Mouse (Mus musculus): ENCODE measurements around the gene Ncor1.
A peak's percentile ranks its signal among the peaks of the same experiment; 100 is the strongest.

The Ncor1 gene

GRCm38 (mm10) chr11:62458276-62458724 lies at the start of gene Ncor1, which contains the start of gene Pigl:
Gene Ncor1 (minus strand): TSS chr11:62458541.
Gene Pigl (plus strand): TSS chr11:62458460.
- peak; percentile 77 for DNase-seq (ENCODE audit: low read depth, low spot score)
- Histone ChIP-seq H3K27me3 (ENCODE audit: control insufficient read depth, insufficient read depth, low read length, poor library complexity, severe bottlenecking) (no peaks in the 10 kb centered on the region), H3K36me3 (ENCODE audit: control insufficient read depth, insufficient read depth, low read length, poor library complexity, severe bottlenecking) (no peaks in the 10 kb centered on the region)

GRCm38 (mm10) chr11:62507683-62508082 lies 49.3 kb upstream of the Ncor1 start:
- Histone ChIP-seq H3K27me3 (ENCODE audit: control insufficient read depth, insufficient read depth, low read length, poor library complexity, severe bottlenecking) (no peaks in the 10 kb centered on the region), H3K36me3 (ENCODE audit: control insufficient read depth, insufficient read depth, low read length, poor library complexity, severe bottlenecking) (no peaks in the 10 kb centered on the region)
- DNase-seq (ENCODE audit: low read depth, low spot score), result no peak

DNA sequence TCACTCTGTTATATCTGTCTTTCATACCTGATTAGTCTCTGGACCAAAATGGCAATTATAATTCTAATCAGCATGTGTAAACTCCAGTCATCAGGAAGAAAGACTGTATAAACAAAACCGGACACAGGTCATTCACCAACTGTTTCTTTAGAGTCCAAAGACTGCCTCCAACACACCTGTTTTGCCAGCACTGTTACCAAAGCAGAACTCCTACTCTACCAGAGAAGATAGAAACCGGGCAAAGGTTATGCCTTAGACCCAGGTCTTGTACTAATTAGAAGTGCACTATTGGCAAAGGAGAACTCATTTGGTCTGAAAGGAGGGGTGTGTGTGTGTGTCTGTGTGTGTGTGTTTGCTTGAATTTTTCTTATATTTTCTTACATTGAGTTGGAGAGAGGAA lies 42.2 kb upstream of the Ncor1 start:
- no peak for DNase-seq (ENCODE audit: low read depth, low spot score)
- Histone ChIP-seq H3K27me3 (ENCODE audit: control insufficient read depth, insufficient read depth, low read length, poor library complexity, severe bottlenecking) (no peaks in the 10 kb centered on the region), H3K36me3 (ENCODE audit: control insufficient read depth, insufficient read depth, low read length, poor library complexity, severe bottlenecking) (no peaks in the 10 kb centered on the region)

GRCm38 (mm10) chr11:62498802-62499201 lies 40.5 kb upstream of the Ncor1 start:
- Histone ChIP-seq H3K27me3 (ENCODE audit: control insufficient read depth, insufficient read depth, low read length, poor library complexity, severe bottlenecking) (no peaks in the 10 kb centered on the region), H3K36me3 (ENCODE audit: control insufficient read depth, insufficient read depth, low read length, poor library complexity, severe bottlenecking) (no peaks in the 10 kb centered on the region)
- DNase-seq (ENCODE audit: low read depth, low spot score), result no peak

DNA sequence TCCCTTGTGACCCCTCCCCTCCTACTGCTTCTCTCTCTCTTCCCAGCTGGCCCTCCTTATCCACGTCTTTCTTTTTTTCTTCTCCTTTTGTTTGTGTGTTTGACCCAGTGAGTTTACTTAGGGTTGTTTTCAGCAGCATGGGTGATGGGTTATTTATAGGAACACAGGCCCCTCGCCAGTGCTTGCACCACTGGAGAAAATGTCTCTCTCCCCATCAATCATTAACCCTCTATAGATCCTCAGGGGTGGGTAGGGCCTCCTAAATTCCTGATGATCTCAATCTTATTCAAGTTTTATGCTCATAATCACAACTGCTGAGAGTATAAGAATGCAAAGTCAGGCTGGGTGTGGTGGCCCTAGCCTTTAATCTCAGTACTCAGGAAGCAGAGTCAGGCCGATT lies 38.8 kb upstream of the Ncor1 start:
- no peak for DNase-seq (ENCODE audit: low read depth, low spot score)
- 0 out of 2 replicates have a peak, but pooled peaks cover 1% of the 10 kb centered on the region for H3K36me3 ChIP-seq (ENCODE audit: control insufficient read depth, insufficient read depth, low read length, poor library complexity, severe bottlenecking)
- no peaks in the 10 kb centered on the region for H3K27me3 ChIP-seq (ENCODE audit: control insufficient read depth, insufficient read depth, low read length, poor library complexity, severe bottlenecking)

DNA sequence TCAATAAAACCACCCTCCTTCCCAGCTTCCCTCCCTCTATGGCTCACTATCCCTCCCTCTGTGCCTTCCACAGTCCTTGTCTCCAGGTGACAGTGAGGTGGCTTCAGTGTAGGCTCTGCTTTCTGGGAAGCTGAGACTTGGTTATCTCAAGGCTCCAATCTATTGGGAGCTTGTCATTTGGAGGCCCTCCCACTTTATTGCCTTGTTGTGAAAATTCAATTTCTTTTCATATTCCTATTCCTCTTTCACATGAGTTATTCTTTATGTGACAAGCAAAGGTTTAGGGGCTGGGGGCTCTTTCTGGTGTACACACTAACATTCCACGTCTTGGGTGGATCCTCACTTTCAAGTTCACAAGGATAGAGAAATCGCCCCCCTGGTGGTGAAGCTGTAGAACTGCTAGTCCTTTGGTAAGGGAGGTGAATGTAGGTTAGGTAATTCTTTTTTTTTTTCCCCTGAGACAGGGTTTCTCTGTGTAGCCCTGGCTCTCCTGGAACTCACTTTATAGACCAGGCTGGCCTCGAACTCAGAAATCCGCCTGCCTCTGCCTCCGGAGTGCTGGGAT lies 37.9 kb upstream of the Ncor1 start:
- H3K27me3 ChIP-seq (ENCODE audit: control insufficient read depth, insufficient read depth, low read length, poor library complexity, severe bottlenecking), result no peaks in the 10 kb centered on the region
- 0 out of 2 replicates have a peak, but pooled peaks cover 1% of the 10 kb centered on the region for H3K36me3 ChIP-seq (ENCODE audit: control insufficient read depth, insufficient read depth, low read length, poor library complexity, severe bottlenecking)
- DNase-seq (ENCODE audit: low read depth, low spot score), result peak; percentile 66

DNA sequence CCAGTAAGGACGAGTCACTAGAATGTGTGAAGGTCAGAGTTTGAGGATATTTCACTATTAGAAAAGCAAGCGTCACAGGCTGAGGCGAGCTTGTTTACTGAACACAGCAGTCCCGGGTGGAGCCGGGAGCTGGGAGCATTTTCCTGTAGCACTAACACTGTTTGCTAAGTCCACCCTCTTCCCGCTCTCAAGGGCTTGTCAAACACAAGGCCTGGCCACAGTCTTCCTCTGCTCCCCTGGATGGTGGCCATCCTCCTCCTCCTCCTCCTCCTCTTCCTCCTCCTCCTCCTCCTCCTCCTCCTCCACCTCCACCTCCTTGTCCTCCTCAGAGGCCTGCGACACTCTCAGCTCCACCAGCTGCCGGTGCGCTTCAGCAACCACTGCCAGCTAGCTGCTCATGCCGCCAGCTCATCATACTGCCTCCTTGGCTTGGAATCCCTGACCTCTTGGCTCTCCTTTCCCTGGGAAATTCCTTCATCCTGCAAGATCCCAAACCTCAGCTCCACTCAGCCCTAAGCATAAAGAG lies 37.0 kb upstream of the Ncor1 start:
- DNase-seq (ENCODE audit: low read depth, low spot score), result no peak

DNA sequence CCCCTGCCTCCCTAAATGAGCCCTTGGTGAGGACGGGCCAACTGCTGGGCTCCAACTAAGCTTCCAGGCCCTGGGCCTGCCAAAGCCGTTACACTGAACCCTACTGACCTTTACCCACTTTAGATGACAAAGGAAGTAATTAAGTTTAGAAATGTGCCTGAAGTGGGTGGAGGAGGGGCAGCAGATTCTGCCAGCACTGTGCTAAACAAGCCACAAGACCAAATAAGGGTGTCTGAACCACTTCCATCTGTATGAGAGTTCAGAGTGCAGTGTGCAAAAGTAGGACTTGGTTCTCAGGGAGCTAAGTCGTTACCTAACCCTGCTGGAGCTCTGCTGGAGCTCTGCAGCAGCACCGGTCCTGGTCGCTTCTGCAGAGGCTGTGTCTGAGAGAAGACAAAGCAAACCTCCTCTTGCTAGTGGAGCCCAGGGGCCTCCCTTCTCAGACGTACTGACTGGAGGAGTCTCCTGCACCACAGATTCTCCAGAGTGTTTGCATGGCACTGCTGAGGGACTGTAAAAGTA lies 36.5 kb upstream of the Ncor1 start:
- DNase-seq (ENCODE audit: low read depth, low spot score), result no peak
- Histone ChIP-seq H3K36me3 (ENCODE audit: control insufficient read depth, insufficient read depth, low read length, poor library complexity, severe bottlenecking) (peaks cover 1% of the 10 kb centered on the region; the same call in 1 of the 2 replicates), H3K27me3 (ENCODE audit: control insufficient read depth, insufficient read depth, low read length, poor library complexity, severe bottlenecking) (no peaks in the 10 kb centered on the region)

More for the DNA sequence above, 37.0 kb upstream of the Ncor1 start:
- Histone ChIP-seq H3K27me3 (ENCODE audit: control insufficient read depth, insufficient read depth, low read length, poor library complexity, severe bottlenecking) (no peaks in the 10 kb centered on the region), H3K36me3 (ENCODE audit: control insufficient read depth, insufficient read depth, low read length, poor library complexity, severe bottlenecking) (peaks cover 1% of the 10 kb centered on the region; the same call in 1 of the 2 replicates)

- DNase-seq (ENCODE audit: low read depth, low spot score), result no peak
- no peaks in the 10 kb centered on the region for H3K27me3 ChIP-seq (ENCODE audit: control insufficient read depth, insufficient read depth, low read length, poor library complexity, severe bottlenecking)
Observed at GRCm38 (mm10) chr11:62493701-62494100, 35.4 kb upstream of the Ncor1 start.

DNA sequence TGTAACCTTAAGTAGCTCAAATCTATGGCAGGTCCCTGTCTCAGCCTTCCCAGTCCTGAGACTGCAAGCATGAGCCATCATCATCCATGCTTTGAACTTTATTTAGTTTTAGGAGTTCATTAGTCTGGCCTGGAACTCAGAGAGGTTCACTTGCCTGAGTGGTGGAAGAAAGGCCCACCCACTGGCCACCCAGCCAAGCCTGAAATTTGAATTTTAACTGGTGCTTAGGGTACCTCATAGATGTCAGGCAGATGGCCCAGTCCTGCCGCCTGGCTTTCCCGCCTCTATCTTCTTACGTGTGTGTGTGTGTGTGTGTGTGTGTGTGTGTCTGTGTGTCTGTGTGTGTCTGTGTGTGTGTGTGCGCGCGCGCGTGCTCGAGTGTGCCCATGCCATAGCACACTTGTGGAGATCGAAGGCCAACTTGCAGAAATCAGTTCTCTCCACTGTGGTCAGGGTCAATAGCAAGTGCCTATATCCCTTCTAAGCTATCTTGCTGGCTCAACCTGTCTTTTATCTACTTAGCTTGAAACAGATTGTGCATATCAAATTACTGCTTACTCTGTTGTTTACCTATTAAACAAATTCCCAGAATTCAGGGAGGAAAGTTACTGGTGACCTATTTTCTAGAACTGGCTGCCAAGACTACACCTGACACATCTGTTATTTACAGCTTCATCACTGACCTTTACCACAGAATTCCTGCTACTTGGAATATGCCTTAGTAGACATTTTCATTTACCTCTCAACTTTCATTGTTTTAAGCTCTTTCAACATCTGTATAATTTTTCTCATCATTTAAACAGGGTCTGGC lies 29.4 kb upstream of the Ncor1 start:
- no peak for DNase-seq (ENCODE audit: low read depth, low spot score)
- no peaks in the 10 kb centered on the region for H3K27me3 ChIP-seq (ENCODE audit: control insufficient read depth, insufficient read depth, low read length, poor library complexity, severe bottlenecking)

More at GRCm38 (mm10) chr11:62493701-62494100, 35.4 kb upstream of the Ncor1 start:
- peaks cover 1% of the 10 kb centered on the region; the same call in 1 of the 2 replicates for H3K36me3 ChIP-seq (ENCODE audit: control insufficient read depth, insufficient read depth, low read length, poor library complexity, severe bottlenecking)

DNA sequence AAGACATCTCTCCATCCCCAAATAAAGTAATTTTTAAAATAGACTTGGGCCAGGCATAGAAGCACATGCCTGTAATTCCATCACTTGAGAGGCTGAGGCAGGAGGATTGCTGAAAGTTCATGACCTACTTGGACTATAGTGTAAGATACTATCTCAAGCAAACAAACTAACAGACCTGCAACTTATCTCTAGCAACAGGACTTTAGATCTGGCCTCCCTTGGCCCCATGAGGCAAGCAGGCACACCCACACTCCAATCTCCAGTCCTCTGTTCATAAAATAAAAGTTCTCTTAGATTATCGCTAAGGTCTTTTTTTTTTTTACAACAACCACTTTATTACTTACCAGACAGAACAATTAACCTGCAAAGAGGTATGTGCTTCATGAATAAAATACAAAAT lies 28.6 kb upstream of the Ncor1 start:
- DNase-seq (ENCODE audit: low read depth, low spot score), result no peak
- Histone ChIP-seq H3K36me3 (ENCODE audit: control insufficient read depth, insufficient read depth, low read length, poor library complexity, severe bottlenecking) (no peaks in the 10 kb centered on the region; the same call in 1 of the 2 replicates), H3K27me3 (ENCODE audit: control insufficient read depth, insufficient read depth, low read length, poor library complexity, severe bottlenecking) (no peaks in the 10 kb centered on the region)

More for the DNA sequence above, 29.4 kb upstream of the Ncor1 start:
- no peaks in the 10 kb centered on the region; the same call in 1 of the 2 replicates for H3K36me3 ChIP-seq (ENCODE audit: control insufficient read depth, insufficient read depth, low read length, poor library complexity, severe bottlenecking)

GRCm38 (mm10) chr11:62479581-62479980 lies 21.2 kb upstream of the Ncor1 start:
- no peaks in the 10 kb centered on the region for H3K27me3 ChIP-seq (ENCODE audit: control insufficient read depth, insufficient read depth, low read length, poor library complexity, severe bottlenecking)
- H3K36me3 ChIP-seq (ENCODE audit: control insufficient read depth, insufficient read depth, low read length, poor library complexity, severe bottlenecking), result no peaks in the 10 kb centered on the region
- DNase-seq (ENCODE audit: low read depth, low spot score), result no peak

DNA sequence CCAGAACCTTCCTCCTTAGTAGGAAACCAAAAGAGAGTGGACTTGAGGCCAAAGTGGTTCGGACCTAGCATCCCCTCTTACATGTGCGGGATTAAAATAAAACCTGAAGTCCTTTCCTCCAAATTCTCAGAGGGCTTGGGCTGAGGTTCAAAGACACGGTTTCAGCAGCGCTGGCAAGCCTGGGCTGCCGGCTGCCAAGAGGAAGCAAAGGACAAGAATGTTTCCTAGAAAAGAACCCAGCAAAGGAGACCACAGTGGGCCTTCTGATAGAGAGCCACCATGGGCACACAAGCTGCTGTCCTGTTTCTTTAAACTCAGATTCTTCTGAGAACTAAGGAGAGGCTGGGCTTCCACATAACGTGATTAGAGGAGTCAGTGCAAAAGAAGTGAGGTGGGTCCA lies 20.6 kb upstream of the Ncor1 start:
- Histone ChIP-seq H3K36me3 (ENCODE audit: control insufficient read depth, insufficient read depth, low read length, poor library complexity, severe bottlenecking) (no peaks in the 10 kb centered on the region), H3K27me3 (ENCODE audit: control insufficient read depth, insufficient read depth, low read length, poor library complexity, severe bottlenecking) (no peaks in the 10 kb centered on the region)
- DNase-seq (ENCODE audit: low read depth, low spot score), result no peak

GRCm38 (mm10) chr11:62476156-62476555 lies 17.8 kb upstream of the Ncor1 start:
- no peak for DNase-seq (ENCODE audit: low read depth, low spot score)
- Histone ChIP-seq H3K36me3 (ENCODE audit: control insufficient read depth, insufficient read depth, low read length, poor library complexity, severe bottlenecking) (no peaks in the 10 kb centered on the region), H3K27me3 (ENCODE audit: control insufficient read depth, insufficient read depth, low read length, poor library complexity, severe bottlenecking) (no peaks in the 10 kb centered on the region)

DNA sequence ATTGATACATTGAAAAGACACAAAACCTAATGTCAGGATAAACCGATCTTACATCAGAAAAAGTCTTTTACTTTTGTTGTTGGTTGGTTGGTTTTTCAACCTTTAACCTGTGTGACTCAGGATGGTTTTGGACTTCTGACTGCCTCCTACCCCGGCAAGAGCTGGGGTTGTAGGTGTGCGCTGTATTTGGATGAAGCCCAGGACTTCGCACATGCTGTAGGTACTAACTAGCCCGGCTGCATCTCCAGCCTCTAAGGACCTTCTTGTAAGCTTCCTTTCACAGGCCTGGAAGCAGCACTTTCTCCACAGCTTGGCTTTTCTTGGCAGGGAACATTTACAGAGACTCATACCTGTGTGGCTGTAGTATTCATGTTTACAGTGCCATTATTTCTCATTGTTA lies 15.2 kb upstream of the Ncor1 start:
- DNase-seq (ENCODE audit: low read depth, low spot score), result no peak
- Histone ChIP-seq H3K36me3 (ENCODE audit: control insufficient read depth, insufficient read depth, low read length, poor library complexity, severe bottlenecking) (no peaks in the 10 kb centered on the region), H3K27me3 (ENCODE audit: control insufficient read depth, insufficient read depth, low read length, poor library complexity, severe bottlenecking) (no peaks in the 10 kb centered on the region)

Measured in splenic B cell, adult 2 months (primary cell).